Mouse (Mus musculus) embryonic facial prominence, embryonic 14.5 days (tissue): Measurements from ENCODE around the gene Mest. TPM values are rescaled to one million over a fixed set of nuclear protein-coding genes. Genes with fewer than 3 reads are reported as not detected.

Source experiments
- ATAC-seq: fragments of 200-750 bp; cut with Nextera tagmentation; 2 replicates; pipeline ENCODE4 v1.8.0; 2017; ENCODE audit warnings: low read depth, moderate number of reproducible peaks, moderate TSS enrichment
- DNase-seq: peaks from one replicate; pipeline ENCODE4 v3.0.0-alpha.2; 2015; ENCODE audit warnings: low spot score
- H3K27ac ChIP-seq: fragments of 300-500 bp; sonication (generic); replicated peaks from 2 replicates; pipeline ENCODE4 v1.5.1; 2014; ENCODE audit warnings: low read depth, mild to moderate bottlenecking, low read length, moderate library complexity
- H3K27me3 ChIP-seq: fragments of 300-500 bp; sonication (generic); replicated peaks from 2 replicates; pipeline ENCODE4 v1.6.1; 2014; ENCODE audit warnings: low read length; ENCODE audit not compliant: control insufficient read depth, insufficient read depth
- H3K36me3 ChIP-seq: fragments of 300-500 bp; sonication (generic); 2 replicates; pipeline ENCODE4 v1.6.1; 2014; ENCODE audit warnings: low read length, mixed read lengths; ENCODE audit not compliant: control insufficient read depth, insufficient read depth
- H3K4me1 ChIP-seq: fragments of 300-500 bp; sonication (generic); 2 replicates; pipeline ENCODE4 v1.6.1; 2014; ENCODE audit warnings: antibody characterized with exemption, low read length; ENCODE audit not compliant: control insufficient read depth, insufficient read depth
- H3K4me2 ChIP-seq: fragments of 300-500 bp; sonication (generic); 2 replicates; pipeline ENCODE4 v1.6.1; 2014; ENCODE audit warnings: low read depth, mild to moderate bottlenecking, low read length, moderate library complexity, mixed read lengths
- H3K4me3 ChIP-seq: fragments of 300-500 bp; sonication (generic); 2 replicates; pipeline ENCODE4 v1.5.1; 2014; ENCODE audit warnings: low read depth, mild to moderate bottlenecking, low read length
- H3K9ac ChIP-seq: fragments of 300-500 bp; sonication (generic); 2 replicates; pipeline ENCODE4 v1.6.1; 2014; ENCODE audit warnings: low read depth, mild to moderate bottlenecking, low read length, moderate library complexity, mixed read lengths
- H3K9me3 ChIP-seq: fragments of 300-500 bp; sonication (generic); 2 replicates; pipeline ENCODE4 v1.6.1; 2016; ENCODE audit warnings: low read length; ENCODE audit not compliant: control insufficient read depth
- WGBS: fragments of 180-500 bp; shearing (Covaris S2); extraction: QIAGEN DNeasy Blood & Tissue Kit; methylation state at CpG from one replicate; pipeline ENCODE4 v1.1.7; 2014; 5-methylcytosine and 5-hydroxymethylcytosine counted together
- polyA plus RNA-seq: library from polyadenylated mRNA; unstranded; fragments of >200 nt; fragmentation: Nextera tagmentation; extraction: Ambion mirVana; gene quantifications from 2 replicates; pipeline ENCODE4 v1.2.1, GENCODE M21; 2014

Gene Mest
- polyA plus RNA-seq, 1 experiment from 2014 or later = 2,046 TPM

DNA sequence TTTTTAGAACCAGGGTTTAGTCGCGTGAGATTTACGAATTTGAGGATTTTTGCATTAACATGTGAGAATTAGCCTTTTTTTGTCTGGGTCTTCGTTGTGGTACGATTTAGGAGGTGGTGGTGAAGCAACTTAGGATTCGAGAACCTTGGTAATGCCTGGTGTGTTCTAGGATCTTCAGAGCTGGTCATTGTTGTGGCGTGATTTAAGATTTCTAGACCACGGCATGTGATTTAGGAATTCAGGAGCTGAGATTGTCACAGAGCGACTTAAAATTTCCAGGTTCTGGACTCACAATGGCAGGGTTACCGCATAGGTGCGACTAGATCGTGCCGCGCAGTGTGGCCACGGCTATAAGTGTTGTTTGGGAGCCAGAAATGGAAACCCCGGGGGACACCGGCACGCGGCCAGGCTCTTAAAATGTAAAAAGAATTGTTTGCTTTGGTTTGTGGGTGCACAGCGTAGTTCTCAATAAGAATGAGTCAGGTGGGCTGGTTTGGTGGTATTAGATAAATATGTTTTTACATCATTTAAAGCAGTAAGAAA lies 15.2 kb downstream of the Mest start:
- 51% methylated on average over 20 of the region's 20 CpGs for WGBS
- no peaks in the 10 kb centered on the region for H3K4me1 ChIP-seq
- peak overlapping the region; percentile 70 for H3K9ac ChIP-seq
- H3K27ac ChIP-seq = peak overlapping the region; percentile 61
- peak overlapping the region; percentile 66 for H3K4me2 ChIP-seq
- H3K27me3 ChIP-seq = no peaks in the 10 kb centered on the region
- DNase-seq = no peak
- H3K4me3 ChIP-seq = peak overlapping the region; percentile 53
- H3K36me3 ChIP-seq = peaks cover 31% of the 10 kb centered on the region
- H3K9me3 ChIP-seq = peaks cover 63% of the 10 kb centered on the region
- ATAC-seq = no peak

DNA sequence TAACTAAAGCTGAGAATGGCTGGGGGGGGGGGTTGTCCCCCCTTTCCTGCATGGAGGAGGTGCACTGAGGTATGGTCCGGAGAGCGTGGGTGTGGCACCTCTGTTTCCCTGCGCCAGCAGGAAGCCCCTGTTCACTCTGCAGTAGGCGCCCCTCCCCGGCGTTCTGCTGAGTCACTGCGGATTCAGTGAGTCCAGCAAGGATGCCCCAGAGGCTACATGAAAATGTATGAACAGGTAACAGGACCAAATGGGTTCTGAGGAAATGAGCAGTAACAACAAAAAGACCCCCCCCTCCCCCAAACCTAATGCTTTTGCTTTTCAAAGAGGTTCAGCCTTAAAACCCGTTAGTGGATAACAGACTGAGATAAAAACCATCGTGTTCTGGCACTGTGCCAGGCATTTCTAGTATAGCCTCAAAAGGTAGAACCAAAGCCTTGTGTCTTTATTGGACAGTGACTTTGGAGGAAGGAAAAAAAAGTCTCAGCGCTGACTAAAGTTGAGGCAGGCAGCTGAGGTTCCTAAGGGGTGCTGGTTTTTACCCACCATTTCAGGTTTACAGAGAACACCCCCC lies 15.9 kb downstream of the Mest start:
- 44% methylated on average over 10 of the region's 10 CpGs for WGBS
- H3K9ac ChIP-seq = peak overlapping the region; percentile 70
- peak overlapping the region; percentile 66 for H3K4me2 ChIP-seq
- ATAC-seq (no peak), DNase-seq (peak; percentile 70)
- peaks cover 38% of the 10 kb centered on the region for H3K36me3 ChIP-seq
- no peaks in the 10 kb centered on the region for H3K27me3 ChIP-seq
- peak overlapping the region; percentile 53 for H3K4me3 ChIP-seq
- H3K9me3 ChIP-seq = peaks cover 60% of the 10 kb centered on the region
- H3K4me1 ChIP-seq = no peaks in the 10 kb centered on the region
- peak overlapping the region; percentile 61; the same call in 1 of the 2 replicates for H3K27ac ChIP-seq

DNA sequence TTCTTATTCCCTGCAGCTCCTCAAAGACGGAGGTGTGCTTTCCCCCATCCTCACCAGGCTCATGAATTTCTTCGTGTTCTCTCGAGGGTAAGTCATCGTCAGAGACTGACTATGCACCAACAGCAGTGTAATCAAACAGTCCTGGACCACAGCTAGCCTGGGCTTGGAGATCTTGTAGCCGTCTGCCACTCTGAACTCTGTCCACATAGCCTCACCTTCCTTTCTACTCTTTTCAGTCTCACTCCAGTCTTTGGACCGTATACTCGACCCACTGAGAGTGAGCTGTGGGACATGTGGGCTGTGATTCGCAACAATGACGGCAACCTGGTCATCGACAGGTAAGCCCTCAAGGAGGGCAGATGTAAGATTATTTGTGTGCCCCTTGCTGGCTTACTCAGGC lies 21.5 kb downstream of the Mest start:
- no peak overlapping the region for H3K4me2 ChIP-seq
- ATAC-seq (no peak), DNase-seq (no peak)
- H3K36me3 ChIP-seq = peaks cover 81% of the 10 kb centered on the region
- H3K27ac ChIP-seq = peak overlapping the region; percentile 44; the same call in 1 of the 2 replicates
- no peaks in the 10 kb centered on the region for H3K27me3 ChIP-seq
- WGBS = 82% methylated on average over 10 of the region's 10 CpGs
- H3K9me3 ChIP-seq = peaks cover 8% of the 10 kb centered on the region
- no peak overlapping the region for H3K4me3 ChIP-seq
- H3K4me1 ChIP-seq = no peaks in the 10 kb centered on the region; the same call in 1 of the 2 replicates
- no peak overlapping the region for H3K9ac ChIP-seq

DNA sequence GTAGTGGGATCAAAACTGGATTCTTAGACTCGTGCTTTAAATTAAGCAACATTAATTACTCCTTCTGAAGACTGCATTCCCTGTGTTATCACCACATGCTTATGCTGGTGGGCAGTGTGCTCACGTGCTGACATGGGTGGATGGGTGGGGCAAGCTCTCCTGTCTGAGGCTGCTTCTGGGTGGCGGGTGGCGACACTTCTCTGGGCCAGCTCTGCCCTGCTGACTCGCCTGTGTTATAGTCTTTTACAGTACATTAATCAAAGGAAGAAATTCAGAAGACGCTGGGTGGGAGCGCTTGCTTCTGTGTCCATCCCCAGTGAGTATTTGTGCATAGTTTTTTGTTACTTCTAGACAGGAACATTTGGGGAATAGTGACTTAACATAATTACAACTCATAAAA lies 22.2 kb downstream of the Mest start:
- Histone ChIP-seq H3K36me3 (peaks cover 80% of the 10 kb centered on the region), H3K9me3 (0 out of 2 replicates have a peak, but pooled peaks cover 2% of the 10 kb centered on the region)
- DNase-seq = no peak

DNA sequence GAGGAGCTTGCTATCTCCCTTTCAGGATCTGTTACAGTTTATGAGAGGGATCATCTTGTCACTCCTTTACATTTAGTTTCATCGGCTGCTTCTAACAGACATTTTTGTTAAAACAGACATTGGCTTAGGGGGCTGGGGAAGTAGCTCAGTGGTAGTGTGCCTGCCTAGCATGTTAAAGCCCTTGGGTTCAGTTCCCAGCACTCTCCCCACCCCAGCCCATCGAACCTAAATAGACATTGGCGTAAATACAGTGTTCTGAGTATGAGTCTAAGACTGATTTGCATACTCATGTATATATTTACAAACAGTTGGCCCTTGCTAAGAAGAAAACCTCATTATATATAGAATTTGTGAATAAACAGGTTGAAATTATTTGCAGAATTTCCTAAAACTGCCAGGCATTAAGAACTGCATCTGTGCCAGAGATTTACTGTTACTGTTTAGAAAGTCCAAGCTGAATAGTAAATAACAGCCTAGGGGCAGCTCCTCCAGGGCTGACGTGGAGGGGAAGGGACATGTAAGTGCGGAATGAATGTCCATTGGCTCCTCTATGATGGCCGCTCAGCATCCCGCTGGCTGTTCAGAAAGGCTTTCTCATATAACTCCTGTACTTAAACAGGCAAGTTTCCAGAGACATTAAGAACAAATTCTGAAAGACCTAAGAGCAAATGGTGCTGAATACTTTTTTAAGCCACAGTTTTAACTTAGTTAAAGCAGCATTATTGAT lies 24.4 kb downstream of the Mest start:
- Histone ChIP-seq H3K9me3 (no peaks in the 10 kb centered on the region), H3K4me2 (no peak overlapping the region), H3K4me3 (no peak overlapping the region), H3K36me3 (peaks cover 60% of the 10 kb centered on the region), H3K9ac (no peak overlapping the region), H3K27ac (no peak overlapping the region), H3K27me3 (no peaks in the 10 kb centered on the region), H3K4me1 (no peaks in the 10 kb centered on the region; the same call in 1 of the 2 replicates)
- ATAC-seq (no peak), DNase-seq (no peak)
- 71% methylated on average over 7 of the region's 7 CpGs for WGBS

More for the DNA sequence above, 22.2 kb downstream of the Mest start:
- Histone ChIP-seq H3K4me1 (no peaks in the 10 kb centered on the region; the same call in 1 of the 2 replicates), H3K9ac (no peak overlapping the region), H3K27me3 (no peaks in the 10 kb centered on the region), H3K4me3 (no peak overlapping the region), H3K27ac (peak overlapping the region; percentile 52), H3K4me2 (no peak overlapping the region)
- WGBS = 66% methylated on average over 7 of the region's 7 CpGs
- no peak for ATAC-seq

DNA sequence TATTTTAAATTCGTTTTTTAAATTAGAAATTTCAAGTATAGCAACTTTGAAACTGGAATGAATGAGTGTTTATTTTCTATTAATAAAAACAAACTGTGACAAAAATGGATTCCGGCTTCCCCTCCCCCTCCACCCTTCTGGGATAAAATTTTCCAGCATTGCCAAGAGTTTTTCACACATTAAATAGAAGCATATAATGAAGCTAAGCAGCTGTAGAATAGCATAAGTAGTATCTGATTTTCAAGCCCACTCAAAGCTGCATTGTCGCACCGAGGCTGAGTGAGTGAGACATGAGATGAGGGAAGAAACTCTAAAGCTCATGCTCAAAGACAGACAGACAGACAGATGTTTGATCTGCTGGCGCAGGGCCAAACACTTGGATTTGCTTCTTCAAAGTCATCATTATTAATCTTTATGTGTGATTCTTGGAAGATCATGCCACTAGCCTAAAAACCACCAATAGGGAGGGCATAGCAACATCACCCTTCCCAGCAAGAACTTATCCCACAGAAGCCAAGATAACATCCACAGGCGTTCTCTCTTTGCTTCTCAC lies 25.1 kb downstream of the Mest start:
- Histone ChIP-seq H3K4me3 (no peak overlapping the region), H3K4me1 (no peaks in the 10 kb centered on the region; the same call in 1 of the 2 replicates), H3K27ac (0 out of 2 replicates have a peak overlapping the region, but pooled peaks have one; percentile 33), H3K9me3 (no peaks in the 10 kb centered on the region), H3K27me3 (no peaks in the 10 kb centered on the region), H3K36me3 (peaks cover 54% of the 10 kb centered on the region), H3K4me2 (no peak overlapping the region), H3K9ac (no peak overlapping the region)
- no peak for ATAC-seq
- no peak for DNase-seq
- WGBS = 70% methylated on average over 6 of the region's 6 CpGs

DNA sequence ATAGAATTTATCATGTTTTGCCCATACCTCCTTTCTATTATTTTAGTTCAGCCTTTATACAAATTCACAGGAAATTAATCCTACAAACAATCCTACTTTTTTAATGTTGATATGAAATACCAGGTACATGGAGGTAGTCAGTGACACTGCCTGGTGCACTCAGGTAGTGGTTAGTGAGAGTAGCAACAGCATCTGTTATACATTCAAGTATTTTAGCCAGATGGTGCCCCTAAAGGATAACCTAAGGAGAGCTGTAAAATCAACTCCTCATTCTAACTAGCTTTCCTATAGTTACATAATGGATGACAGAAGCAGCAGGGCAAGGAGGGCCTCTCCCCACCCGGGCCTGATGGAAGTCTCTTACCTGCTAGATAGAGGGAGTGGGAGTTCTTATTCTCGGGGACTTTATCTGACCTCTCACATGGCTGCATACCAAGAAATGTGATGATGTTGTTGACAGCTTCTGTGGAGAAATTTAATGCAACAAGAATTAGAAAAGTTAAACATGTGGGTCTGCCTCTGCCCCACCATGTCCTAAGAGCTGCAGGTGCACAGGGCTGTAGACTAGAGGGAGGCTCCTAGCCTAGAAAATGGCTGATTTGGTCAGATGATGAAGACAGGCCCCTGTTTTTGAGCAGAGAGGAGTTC lies 25.8 kb downstream of the Mest start:
- H3K36me3 ChIP-seq = peaks cover 46% of the 10 kb centered on the region
- ATAC-seq = 0 out of 2 replicates have a peak, but pooled peaks have one; percentile 10

DNA sequence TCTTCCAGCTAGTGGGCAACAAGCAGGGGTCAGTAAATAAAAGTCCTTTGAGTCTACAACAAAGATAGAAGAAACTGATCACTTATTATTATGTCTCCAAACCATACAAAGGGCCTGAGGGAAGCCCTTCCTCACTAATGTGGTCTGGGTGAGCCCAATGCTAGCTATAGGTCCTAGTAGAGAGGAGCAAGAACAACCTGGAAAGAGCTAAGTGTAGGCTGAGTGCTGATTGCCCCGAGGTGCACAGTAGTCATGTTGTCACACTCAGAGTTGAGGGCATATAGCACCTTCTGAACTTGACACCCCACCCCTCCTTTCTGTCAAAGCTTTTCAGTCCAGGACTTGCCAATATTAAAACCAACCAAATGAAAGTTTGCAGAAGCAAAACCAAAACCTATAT lies 26.5 kb downstream of the Mest start:
- H3K4me2 ChIP-seq = no peak overlapping the region
- H3K9me3 ChIP-seq = no peaks in the 10 kb centered on the region
- no peak for DNase-seq
- ATAC-seq = peak; percentile 54
- no peak overlapping the region for H3K4me3 ChIP-seq
- 44% methylated on average over 1 of the region's 1 CpGs for WGBS
- peaks cover 43% of the 10 kb centered on the region for H3K36me3 ChIP-seq
- no peaks in the 10 kb centered on the region for H3K27me3 ChIP-seq
- no peaks in the 10 kb centered on the region; the same call in 1 of the 2 replicates for H3K4me1 ChIP-seq
- H3K27ac ChIP-seq = no peak overlapping the region
- no peak overlapping the region for H3K9ac ChIP-seq

More for the DNA sequence above, 25.8 kb downstream of the Mest start:
- Histone ChIP-seq H3K4me1 (no peaks in the 10 kb centered on the region; the same call in 1 of the 2 replicates), H3K27me3 (no peaks in the 10 kb centered on the region), H3K4me3 (no peak overlapping the region), H3K27ac (0 out of 2 replicates have a peak overlapping the region, but pooled peaks have one; percentile 33), H3K9me3 (no peaks in the 10 kb centered on the region), H3K4me2 (no peak overlapping the region), H3K9ac (no peak overlapping the region)
- no peak for DNase-seq
- WGBS = 47% methylated on average over 2 of the region's 2 CpGs
